Mouse (Mus musculus): ENCODE measurements around the gene Xcr1.

GRCm38 (mm10) chr9:123806267-123806666 is 55.6 kb downstream of the Xcr1 start, which contains the start of gene Cxcr6:
- TF ChIP-seq CTCF (IDR thresholded peaks at IDR 0.05; ENCODE audit: control insufficient read depth, insufficient read depth, insufficient replicate concordance, low read depth, low read length) (no peak), POLR2A (IDR thresholded peaks at IDR 0.05; ENCODE audit: control insufficient read depth, low read depth, low read length) (no peak)

All from testis, adult 2 months (tissue).